Mouse (Mus musculus): ENCODE measurements at regions not wholly inside any gene's neighbourhood (a gene's known extent, or its start where the extent isn't known, plus 50 kb on each side); places are given as distances from the start of the nearest gene placed in this dataset.

DNA sequence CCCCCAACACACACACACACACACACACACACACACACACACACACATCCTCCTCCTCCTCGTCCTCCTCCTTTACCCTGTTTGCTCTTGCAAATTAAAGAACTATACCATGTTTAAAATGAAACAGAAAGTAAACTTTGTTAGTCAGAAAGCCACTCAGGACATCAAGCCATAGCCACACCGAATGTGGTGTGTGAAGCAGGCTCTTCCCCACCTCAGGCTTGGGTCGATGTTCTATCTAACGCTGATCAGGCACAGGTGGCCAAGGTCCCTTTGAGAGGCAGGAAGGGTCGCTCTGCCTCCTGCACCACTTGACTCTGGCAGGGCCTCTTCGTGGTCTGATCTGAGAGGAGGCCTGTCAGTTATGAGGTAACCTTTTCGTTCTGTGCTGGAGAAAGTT, 156.9 kb upstream of the Irx1 start:
- ATAC-seq (ENCODE audit: insufficient read depth, low FRiP score, low read depth): no peak
- no peaks in the 10 kb centered on the region for H3K9me3 ChIP-seq

DNA sequence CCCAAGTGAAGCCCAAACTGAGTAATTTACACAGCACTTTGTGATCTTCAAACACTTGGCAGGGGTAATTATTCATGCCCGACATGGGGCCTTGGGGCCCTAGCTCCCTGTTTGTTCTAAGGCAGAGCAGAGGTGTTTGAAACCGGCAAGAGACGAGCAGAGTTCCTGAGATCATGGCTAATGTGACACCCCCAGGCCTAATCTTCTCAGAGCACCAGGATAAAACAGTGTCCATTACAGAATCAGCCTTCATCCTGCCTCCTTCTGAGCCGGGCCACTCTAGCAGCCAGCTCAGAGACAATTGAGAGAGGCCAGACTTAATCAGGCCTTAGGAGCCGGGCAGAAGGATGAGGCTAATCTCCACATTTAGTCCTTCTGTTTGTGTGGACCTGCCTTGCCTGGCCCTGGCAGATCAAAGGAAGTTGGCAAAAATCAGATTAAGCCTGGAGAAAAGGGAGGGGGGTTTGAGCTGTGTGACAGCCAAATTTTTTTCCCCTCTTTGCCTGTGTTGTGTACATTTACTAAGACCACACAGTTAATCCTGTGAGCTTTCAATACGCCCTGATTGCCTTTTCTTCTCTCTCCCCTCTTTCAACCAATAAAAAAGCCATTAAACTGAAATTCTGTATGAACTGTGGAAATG, 157.5 kb upstream of the Irx1 start:
- no peak overlapping the region for H3K27ac ChIP-seq
- H3K9ac ChIP-seq: no peak overlapping the region
- no peak overlapping the region for H3K4me3 ChIP-seq (replicated peaks)
- H3K27me3 ChIP-seq (replicated peaks): 0 out of 2 replicates have a peak, but pooled peaks cover 3% of the 10 kb centered on the region
- H3K4me2 ChIP-seq: 0 out of 2 replicates have a peak overlapping the region, but pooled peaks have one; percentile 4
- no peaks in the 10 kb centered on the region for H3K4me1 ChIP-seq
- ATAC-seq (ENCODE audit: insufficient read depth, low FRiP score, low read depth): no peak
- 14% methylated on average over 6 of the region's 6 CpGs for WGBS
- H3K36me3 ChIP-seq: no peaks in the 10 kb centered on the region
- no peaks in the 10 kb centered on the region for H3K9me3 ChIP-seq

More for the DNA sequence above, 156.9 kb upstream of the Irx1 start:
- Histone ChIP-seq H3K4me2 (0 out of 2 replicates have a peak overlapping the region, but pooled peaks have one; percentile 4), H3K36me3 (no peaks in the 10 kb centered on the region), H3K27ac (no peak overlapping the region), H3K27me3 (replicated peaks) (0 out of 2 replicates have a peak, but pooled peaks cover 3% of the 10 kb centered on the region), H3K4me3 (replicated peaks) (no peak overlapping the region), H3K9ac (no peak overlapping the region), H3K4me1 (no peaks in the 10 kb centered on the region)
- WGBS: 19% methylated on average over 7 of the region's 7 CpGs

DNA sequence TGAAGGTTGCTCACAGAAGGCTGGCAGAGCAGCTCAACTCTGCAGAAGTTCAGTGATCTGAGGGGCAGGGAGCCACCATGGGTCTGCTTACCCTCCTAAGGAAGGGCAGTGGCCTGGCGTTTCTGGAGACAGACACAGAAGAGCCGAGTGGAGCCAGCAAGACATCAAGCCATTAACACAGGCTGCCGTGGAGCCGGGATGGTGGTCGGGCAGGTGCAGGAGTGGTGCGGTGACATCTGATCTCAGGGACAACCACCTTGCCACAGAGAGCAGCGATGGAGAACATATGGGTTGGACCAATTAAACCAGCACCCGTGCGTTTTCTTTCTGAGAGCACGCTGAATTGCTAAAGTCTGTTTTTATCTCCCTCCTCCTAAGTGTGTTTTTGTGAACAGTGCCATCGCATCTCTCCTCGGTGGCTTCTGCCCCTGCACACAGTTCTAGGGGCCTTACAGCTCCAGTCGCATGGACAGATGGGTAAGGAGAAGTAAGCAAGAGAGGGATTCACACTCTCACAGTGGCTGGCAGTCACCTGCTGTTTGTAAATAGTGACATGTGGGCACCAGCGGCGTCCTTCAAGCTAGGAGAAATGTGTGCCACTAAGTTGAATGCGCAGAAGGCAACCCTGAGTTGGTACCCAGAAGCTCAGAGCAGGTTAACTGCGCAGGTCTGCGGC, 158.2 kb upstream of the Irx1 start:
- H3K27ac ChIP-seq: no peak overlapping the region
- no peaks in the 10 kb centered on the region for H3K4me1 ChIP-seq
- no peak for ATAC-seq (ENCODE audit: insufficient read depth, low FRiP score, low read depth)
- H3K9ac ChIP-seq: no peak overlapping the region
- no peaks in the 10 kb centered on the region for H3K9me3 ChIP-seq
- no peak overlapping the region for H3K4me2 ChIP-seq
- 62% methylated on average over 18 of the region's 18 CpGs for WGBS
- H3K27me3 ChIP-seq (replicated peaks): 0 out of 2 replicates have a peak, but pooled peaks cover 3% of the 10 kb centered on the region
- H3K36me3 ChIP-seq: no peaks in the 10 kb centered on the region
- H3K4me3 ChIP-seq (replicated peaks): no peak overlapping the region

DNA sequence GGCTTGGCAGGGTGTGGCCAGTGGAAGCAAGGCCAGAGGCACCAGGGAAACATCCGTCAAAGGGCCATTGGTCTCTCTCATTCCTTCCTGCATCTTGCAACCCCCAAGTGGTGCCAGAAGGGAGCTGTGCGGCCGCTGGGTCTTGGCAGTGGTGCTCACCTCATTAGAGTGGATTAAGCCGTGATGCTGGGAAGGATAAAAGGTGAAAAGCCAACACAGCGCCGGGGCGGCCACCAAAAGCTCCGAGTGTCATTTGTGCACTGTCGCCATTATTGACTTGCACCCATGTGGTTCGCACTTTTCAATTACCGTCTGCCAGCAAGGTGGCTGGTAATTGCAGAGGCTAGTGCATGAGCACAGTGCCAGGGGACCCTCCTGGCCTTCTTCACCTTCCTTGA, 158.7 kb upstream of the Irx1 start:
- no peak for ATAC-seq (ENCODE audit: insufficient read depth, low FRiP score, low read depth)
- Histone ChIP-seq H3K4me1 (no peaks in the 10 kb centered on the region), H3K36me3 (no peaks in the 10 kb centered on the region), H3K9me3 (no peaks in the 10 kb centered on the region), H3K4me2 (no peak overlapping the region), H3K27ac (no peak overlapping the region), H3K4me3 (replicated peaks) (no peak overlapping the region), H3K27me3 (replicated peaks) (0 out of 2 replicates have a peak, but pooled peaks cover 3% of the 10 kb centered on the region), H3K9ac (no peak overlapping the region)
- 65% methylated on average over 11 of the region's 11 CpGs for WGBS

DNA sequence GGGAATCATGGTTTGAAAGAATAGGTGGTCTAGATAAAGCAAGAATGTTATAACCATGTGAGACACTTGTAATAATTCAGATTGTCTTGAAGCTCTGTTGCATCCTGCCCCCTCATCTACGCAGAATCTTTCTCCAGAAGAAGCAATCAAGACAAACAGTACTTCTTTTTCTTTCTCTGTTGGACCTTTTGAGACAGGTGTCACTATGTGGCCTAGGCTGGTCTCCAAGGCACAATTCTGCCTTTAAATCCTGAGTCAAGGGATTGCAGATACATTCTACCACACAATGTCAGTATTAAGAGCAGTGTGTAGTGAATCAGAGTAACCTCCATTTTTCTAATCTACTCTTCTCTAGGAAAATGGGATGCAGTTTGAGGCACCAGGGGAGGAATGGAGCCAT, 164.8 kb upstream of the Irx1 start:
- Histone ChIP-seq H3K4me1 (no peaks in the 10 kb centered on the region), H3K4me2 (no peak overlapping the region), H3K9me3 (no peaks in the 10 kb centered on the region), H3K27ac (no peak overlapping the region), H3K4me3 (replicated peaks) (no peak overlapping the region), H3K9ac (no peak overlapping the region), H3K36me3 (no peaks in the 10 kb centered on the region), H3K27me3 (replicated peaks) (no peaks in the 10 kb centered on the region)
- WGBS: 84% methylated on average over 1 of the region's 1 CpGs
- no peak for ATAC-seq (ENCODE audit: insufficient read depth, low FRiP score, low read depth)

DNA sequence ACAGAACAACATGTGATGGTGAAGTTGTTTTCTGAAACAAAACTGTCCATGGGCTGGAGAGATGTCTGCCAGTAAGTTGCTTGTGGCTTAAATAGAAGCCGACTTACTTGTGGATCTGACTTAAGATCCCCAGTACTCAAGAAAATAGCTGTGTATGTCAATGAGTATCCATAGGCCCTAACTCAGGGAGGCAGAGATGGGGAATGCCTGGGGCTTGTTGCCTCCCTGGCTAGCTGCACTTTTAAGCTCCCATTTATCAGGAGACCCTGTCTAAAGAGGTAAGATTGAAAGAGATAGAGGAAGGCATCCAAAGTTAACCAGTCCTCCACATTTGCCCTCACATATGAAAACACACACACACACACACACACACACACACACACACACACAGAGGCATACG, 167.8 kb upstream of the Irx1 start:
- Histone ChIP-seq H3K4me1 (no peaks in the 10 kb centered on the region), H3K36me3 (no peaks in the 10 kb centered on the region), H3K9ac (no peak overlapping the region), H3K27me3 (replicated peaks) (no peaks in the 10 kb centered on the region), H3K4me3 (replicated peaks) (no peak overlapping the region), H3K9me3 (no peaks in the 10 kb centered on the region), H3K27ac (no peak overlapping the region), H3K4me2 (no peak overlapping the region)
- no peak for ATAC-seq (ENCODE audit: insufficient read depth, low FRiP score, low read depth)
- 88% methylated on average over 2 of the region's 2 CpGs for WGBS

DNA sequence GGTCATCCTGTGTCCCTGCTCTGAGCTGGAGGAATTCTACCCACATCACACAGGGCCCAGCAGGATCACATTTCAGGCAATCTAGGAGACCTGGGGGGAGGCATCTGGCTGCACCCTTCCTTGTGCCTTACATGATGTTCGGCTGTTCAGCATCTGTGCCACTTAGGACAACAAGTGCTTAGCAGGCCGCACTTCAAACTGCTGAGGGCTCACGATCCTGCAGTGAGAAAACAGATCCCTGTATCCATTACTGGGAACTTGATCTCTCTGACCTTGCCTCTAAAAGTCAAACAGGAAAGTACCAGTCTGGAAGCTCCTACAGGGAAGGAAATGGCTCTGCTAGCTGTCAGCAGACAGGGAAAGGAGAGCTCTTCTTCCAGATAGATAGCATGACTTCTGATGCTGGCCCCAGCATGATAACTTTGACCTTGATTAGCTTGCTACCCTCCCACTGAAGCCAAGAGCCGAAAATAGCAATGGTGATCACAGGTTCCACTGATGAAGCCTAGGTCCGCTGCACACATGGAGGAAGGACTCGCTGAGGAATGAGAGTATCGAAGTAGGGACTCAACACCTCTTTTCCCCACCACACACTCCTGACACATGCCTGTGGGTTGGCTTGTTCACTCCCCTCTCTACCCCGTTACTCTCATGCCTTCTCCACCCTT, 170.7 kb upstream of the Irx1 start:
- Histone ChIP-seq H3K9me3 (no peaks in the 10 kb centered on the region), H3K4me3 (replicated peaks) (no peak overlapping the region), H3K9ac (no peak overlapping the region), H3K27me3 (replicated peaks) (no peaks in the 10 kb centered on the region), H3K27ac (no peak overlapping the region), H3K36me3 (no peaks in the 10 kb centered on the region), H3K4me1 (no peaks in the 10 kb centered on the region), H3K4me2 (no peak overlapping the region)
- no peak for ATAC-seq (ENCODE audit: insufficient read depth, low FRiP score, low read depth)
- WGBS: 51% methylated on average over 8 of the region's 8 CpGs

DNA sequence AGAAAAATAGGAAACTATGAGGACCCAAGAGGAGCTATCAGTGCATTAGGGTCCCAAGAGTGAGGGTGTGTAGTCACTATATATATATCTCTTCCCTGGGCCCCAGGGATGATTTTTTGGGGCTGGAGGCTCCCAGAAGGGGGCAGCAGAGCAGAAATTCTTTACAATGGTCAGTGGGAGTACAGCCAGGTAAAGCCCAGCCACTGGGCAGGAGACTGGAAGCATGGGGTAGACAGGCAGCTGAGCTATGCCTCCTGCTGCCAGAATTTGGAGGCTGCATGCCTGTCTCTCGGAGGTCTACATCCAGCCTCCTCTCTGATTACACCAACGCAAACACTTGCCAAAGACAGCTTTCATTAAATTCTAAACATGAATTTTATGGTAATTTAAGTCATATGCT, 202.7 kb upstream of the Irx1 start:
- no peaks in the 10 kb centered on the region for H3K36me3 ChIP-seq
- 61% methylated on average over 2 of the region's 2 CpGs for WGBS
- H3K4me3 ChIP-seq (replicated peaks): no peak overlapping the region
- no peaks in the 10 kb centered on the region for H3K27me3 ChIP-seq (replicated peaks)
- H3K9ac ChIP-seq: no peak overlapping the region
- no peak for ATAC-seq (ENCODE audit: insufficient read depth, low FRiP score, low read depth)
- H3K4me1 ChIP-seq: no peaks in the 10 kb centered on the region
- no peaks in the 10 kb centered on the region for H3K9me3 ChIP-seq
- no peak overlapping the region for H3K27ac ChIP-seq
- no peak overlapping the region for H3K4me2 ChIP-seq

DNA sequence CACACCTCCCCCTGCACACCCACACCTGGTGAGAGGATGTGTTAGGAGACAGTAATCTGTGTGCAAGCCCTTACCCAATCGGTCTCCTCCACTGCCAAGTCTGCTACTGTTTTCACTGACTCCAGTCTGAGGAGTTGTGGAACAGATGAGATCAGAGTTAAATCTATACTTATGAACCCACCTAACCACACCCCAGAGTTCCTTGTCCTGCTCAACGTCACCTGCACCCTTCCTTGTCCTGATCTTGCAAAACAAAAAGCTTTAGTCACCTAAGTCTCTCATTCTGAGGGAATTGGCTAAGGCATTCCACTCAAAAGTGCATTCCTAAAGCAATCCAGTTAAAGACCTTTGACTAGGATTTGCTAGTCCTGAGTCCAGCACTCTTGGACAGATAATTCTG, 203.9 kb upstream of the Irx1 start:
- no peaks in the 10 kb centered on the region for H3K27me3 ChIP-seq (replicated peaks)
- no peaks in the 10 kb centered on the region for H3K9me3 ChIP-seq
- no peak for ATAC-seq (ENCODE audit: insufficient read depth, low FRiP score, low read depth)
- no peak overlapping the region for H3K4me3 ChIP-seq (replicated peaks)
- H3K9ac ChIP-seq: no peak overlapping the region
- H3K4me2 ChIP-seq: no peak overlapping the region
- no peak overlapping the region for H3K27ac ChIP-seq
- 69% methylated on average over 2 of the region's 2 CpGs for WGBS
- H3K4me1 ChIP-seq: no peaks in the 10 kb centered on the region
- H3K36me3 ChIP-seq: no peaks in the 10 kb centered on the region

DNA sequence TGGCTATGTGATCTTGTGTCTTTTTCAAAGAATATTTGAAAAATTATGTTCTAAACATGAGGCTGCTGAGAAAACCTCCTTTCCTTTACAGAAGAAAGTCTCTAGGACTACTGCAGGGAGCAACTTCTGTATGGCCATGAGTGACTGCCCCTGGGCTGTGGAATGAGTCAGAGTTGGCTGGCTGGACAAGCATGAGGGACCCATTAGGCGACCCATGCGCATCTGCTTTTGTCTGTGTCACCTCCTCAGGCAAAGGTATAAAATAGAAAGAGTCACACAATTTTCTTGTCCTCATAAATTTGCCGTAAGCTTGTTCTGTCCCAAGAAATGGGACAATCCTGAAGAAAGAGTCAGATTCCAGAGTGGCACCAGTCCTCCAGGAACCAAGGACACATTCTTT, 220.1 kb upstream of the Irx1 start:
- Histone ChIP-seq H3K27ac (no peak overlapping the region), H3K27me3 (replicated peaks) (no peaks in the 10 kb centered on the region), H3K36me3 (no peaks in the 10 kb centered on the region), H3K9ac (no peak overlapping the region), H3K4me3 (replicated peaks) (no peak overlapping the region), H3K4me1 (no peaks in the 10 kb centered on the region), H3K9me3 (no peaks in the 10 kb centered on the region), H3K4me2 (no peak overlapping the region)
- no peak for ATAC-seq (ENCODE audit: insufficient read depth, low FRiP score, low read depth)
- 90% methylated on average over 3 of the region's 3 CpGs for WGBS

DNA sequence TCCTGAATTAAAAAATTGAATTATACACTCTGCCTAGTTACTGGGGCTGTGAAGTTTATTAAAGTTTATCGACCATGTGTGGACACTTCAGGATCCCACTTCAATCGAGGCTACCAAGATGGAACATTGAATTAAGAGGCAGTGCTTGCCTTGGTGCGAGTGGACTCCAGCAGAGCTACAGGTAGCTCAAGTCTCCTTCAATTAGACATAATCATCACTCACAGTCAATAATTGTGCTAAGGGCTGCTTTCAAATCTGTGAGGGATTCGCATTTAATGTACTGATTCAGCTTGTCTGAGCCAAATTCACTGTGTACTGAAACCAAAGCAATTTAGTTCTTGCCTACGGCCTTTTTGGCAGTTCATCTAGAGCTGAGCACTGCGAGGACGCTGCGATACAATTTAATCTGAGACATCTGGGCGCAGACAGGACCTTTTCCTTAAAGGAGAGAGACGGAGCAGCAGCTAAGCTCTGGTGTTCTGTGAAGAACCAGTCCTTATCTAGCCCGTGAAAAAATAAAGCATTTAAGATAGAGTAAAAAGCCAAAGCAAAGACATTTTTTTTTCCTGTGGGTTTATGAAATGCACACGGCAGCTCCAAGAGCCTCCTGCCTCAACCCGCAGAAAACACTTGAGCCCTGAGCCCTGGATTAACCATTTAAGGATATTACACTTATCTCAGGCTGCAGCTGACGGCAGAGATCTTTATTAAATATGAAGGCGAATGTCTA, 220.8 kb upstream of the Irx1 start:
- Histone ChIP-seq H3K9me3 (no peaks in the 10 kb centered on the region), H3K27ac (no peak overlapping the region), H3K27me3 (replicated peaks) (no peaks in the 10 kb centered on the region), H3K4me2 (no peak overlapping the region), H3K36me3 (no peaks in the 10 kb centered on the region), H3K9ac (no peak overlapping the region), H3K4me3 (replicated peaks) (no peak overlapping the region), H3K4me1 (no peaks in the 10 kb centered on the region)
- 61% methylated on average over 15 of the region's 15 CpGs for WGBS
- no peak for ATAC-seq (ENCODE audit: insufficient read depth, low FRiP score, low read depth)

DNA sequence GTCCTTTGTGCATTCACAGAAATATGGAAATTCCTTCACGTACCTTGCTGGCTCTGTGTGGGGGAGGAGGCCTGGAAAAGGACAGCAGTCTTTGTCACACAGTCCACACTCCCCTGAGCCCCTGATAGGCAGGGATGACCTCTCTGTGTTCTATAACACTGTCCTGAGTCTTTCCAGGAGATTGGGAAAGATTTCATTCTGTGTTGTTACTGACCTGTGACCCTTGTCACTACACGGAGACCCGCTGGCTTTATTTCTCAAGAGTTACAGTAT, 221.3 kb upstream of the Irx1 start:
- H3K4me3 ChIP-seq (replicated peaks): no peak overlapping the region
- H3K27me3 ChIP-seq (replicated peaks): no peaks in the 10 kb centered on the region
- WGBS: 68% methylated on average over 3 of the region's 3 CpGs
- no peak overlapping the region for H3K4me2 ChIP-seq
- no peaks in the 10 kb centered on the region for H3K9me3 ChIP-seq
- no peak for ATAC-seq (ENCODE audit: insufficient read depth, low FRiP score, low read depth)
- H3K27ac ChIP-seq: no peak overlapping the region
- no peaks in the 10 kb centered on the region for H3K4me1 ChIP-seq
- no peaks in the 10 kb centered on the region for H3K36me3 ChIP-seq
- no peak overlapping the region for H3K9ac ChIP-seq

Measured in stomach, embryonic 15.5 days (tissue).